Mouse (Mus musculus) stomach, embryonic 14.5 days (tissue): ENCODE results near the gene Gm29797. TPM values are rescaled to one million over a fixed set of nuclear protein-coding genes. Genes with fewer than 3 reads are reported as not detected.

ENCODE experiments used
- ATAC-seq: fragments of 200-750 bp; cut with Nextera tagmentation; 2 replicates; pipeline ENCODE4 v1.8.0; 2017; ENCODE audit warnings: low read depth, moderate TSS enrichment; ENCODE audit not compliant: insufficient number of reproducible peaks, insufficient read depth, low FRiP score
- H3K27ac ChIP-seq: fragments of 300-500 bp; sonication (generic); 2 replicates; pipeline ENCODE4 v1.5.1; 2014; ENCODE audit warnings: mild to moderate bottlenecking, low read length, moderate library complexity, mixed read lengths
- H3K27me3 ChIP-seq: fragments of 300-500 bp; sonication (generic); 2 replicates; pipeline ENCODE4 v1.6.1; 2014; ENCODE audit warnings: low read length, control low read depth, mixed read lengths; ENCODE audit not compliant: control insufficient read depth, insufficient read depth
- H3K36me3 ChIP-seq: fragments of 300-500 bp; sonication (generic); 2 replicates; pipeline ENCODE4 v1.6.1; 2014; ENCODE audit warnings: mild to moderate bottlenecking, control low read depth, low read length, moderate library complexity, mixed read lengths; ENCODE audit not compliant: control insufficient read depth, insufficient read depth
- H3K4me1 ChIP-seq: fragments of 300-500 bp; sonication (generic); 2 replicates; pipeline ENCODE4 v1.6.1; 2014; ENCODE audit warnings: low read length, control low read depth, mixed read lengths; ENCODE audit not compliant: control insufficient read depth, insufficient read depth
- H3K4me2 ChIP-seq: fragments of 300-500 bp; sonication (generic); replicated peaks from 2 replicates; pipeline ENCODE4 v1.6.1; 2014; ENCODE audit warnings: low read depth, low read length, control low read depth
- H3K4me3 ChIP-seq: fragments of 300-500 bp; sonication (generic); 2 replicates; pipeline ENCODE4 v1.5.1; 2014; ENCODE audit warnings: low read depth, low read length, control low read depth
- H3K9ac ChIP-seq: fragments of 300-500 bp; sonication (generic); replicated peaks from 2 replicates; pipeline ENCODE4 v1.6.1; 2014; ENCODE audit warnings: low read depth, mild to moderate bottlenecking, control low read depth, low read length, moderate library complexity, mixed read lengths
- H3K9me3 ChIP-seq: fragments of 300-500 bp; sonication (generic); 2 replicates; pipeline ENCODE4 v1.6.1; 2016; ENCODE audit warnings: low read depth, low read length, control low read depth; ENCODE audit not compliant: control insufficient read depth
- WGBS: fragments of 180-500 bp; shearing (Covaris S2); extraction: QIAGEN DNeasy Blood & Tissue Kit; methylation state at CpG from one replicate; pipeline ENCODE4 v1.1.7; 2014; 5-methylcytosine and 5-hydroxymethylcytosine counted together
- polyA plus RNA-seq: library from polyadenylated mRNA; unstranded; fragments of >200 nt; fragmentation: Nextera tagmentation; extraction: Ambion mirVana; gene quantifications from 2 replicates; pipeline ENCODE4 v1.2.1, GENCODE M21; 2014

Gene Gm29797
- not detected in 2 replicates for polyA plus RNA-seq

DNA sequence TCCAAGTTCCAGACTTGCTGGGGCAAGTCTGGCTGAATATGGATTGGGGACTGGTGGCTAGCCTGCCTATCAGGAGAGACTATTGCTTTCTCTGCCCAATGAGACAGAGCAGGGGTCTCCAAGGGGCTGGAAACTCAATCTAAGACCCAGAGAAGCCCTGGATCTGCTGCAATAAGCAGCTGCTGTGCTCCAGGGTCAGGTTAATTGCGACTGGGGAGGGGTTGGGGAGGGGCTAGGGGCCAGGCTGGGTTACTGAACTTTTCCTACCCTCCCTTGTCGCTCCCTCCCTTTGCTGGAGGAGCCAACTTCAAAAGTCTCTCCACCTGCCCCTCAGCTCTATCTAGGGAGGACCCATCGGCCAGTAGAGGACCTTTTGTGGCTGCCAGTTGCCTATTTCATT, at the start of gene Gm29797:
TSS of gene Gm29797 (plus strand) at position 301 of the 400 bp plus-strand sequence.
- Histone ChIP-seq H3K4me3 (no peak within 1 kb of the TSS), H3K9me3 (no peaks in the 10 kb centered on the region), H3K4me1 (0 out of 2 replicates have a peak, but pooled peaks cover 5% of the 10 kb centered on the region), H3K36me3 (peaks cover 31% of the 10 kb centered on the region), H3K27ac (no peak within 1 kb of the TSS), H3K4me2 (no peak within 1 kb of the TSS), H3K27me3 (no peaks in the 10 kb centered on the region), H3K9ac (no peak within 1 kb of the TSS)
- 61% methylated on average over 3 of the region's 3 CpGs for WGBS
- ATAC-seq = no peak

DNA sequence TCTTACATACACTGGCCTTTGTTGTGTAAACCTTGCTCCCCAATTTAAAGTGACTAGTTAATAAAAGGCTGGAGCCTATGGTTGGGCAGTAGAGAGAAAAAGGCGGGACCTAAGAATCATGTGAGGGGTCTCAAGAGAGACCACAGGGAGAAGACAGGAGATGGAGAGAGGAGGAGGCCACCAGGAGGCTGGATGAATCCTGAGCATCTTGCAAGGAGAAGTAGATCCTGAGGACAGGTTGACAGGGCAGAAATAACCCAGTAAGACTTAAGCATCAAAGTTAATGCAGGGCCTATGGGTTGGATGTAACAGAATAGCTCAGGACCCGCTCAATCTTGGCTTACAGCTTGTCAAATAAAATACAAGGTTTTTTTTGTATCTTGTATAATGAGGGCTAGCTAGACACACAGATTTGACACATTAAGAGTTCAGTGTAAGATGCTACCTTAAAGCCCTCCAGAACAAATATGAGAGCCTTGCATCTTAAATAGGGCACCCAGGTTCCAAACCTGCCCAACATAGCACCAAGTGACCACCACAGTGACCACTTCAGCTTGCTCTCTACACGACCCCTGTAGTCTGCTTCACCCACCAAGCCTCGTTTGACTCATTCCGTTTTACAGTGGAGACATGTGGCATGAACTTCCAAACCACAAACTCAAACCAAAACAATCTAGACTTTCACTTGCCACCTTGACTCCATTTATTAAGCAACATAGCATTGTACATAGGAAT, 37.9 kb upstream of the Gm29797 start:
- H3K9ac ChIP-seq = no peak overlapping the region
- no peaks in the 10 kb centered on the region for H3K27me3 ChIP-seq
- no peaks in the 10 kb centered on the region for H3K4me1 ChIP-seq
- no peaks in the 10 kb centered on the region for H3K9me3 ChIP-seq
- 87% methylated on average over 5 of the region's 5 CpGs for WGBS
- H3K36me3 ChIP-seq = peaks cover 34% of the 10 kb centered on the region
- ATAC-seq = no peak
- no peak overlapping the region for H3K27ac ChIP-seq
- H3K4me3 ChIP-seq = no peak overlapping the region
- no peak overlapping the region for H3K4me2 ChIP-seq

DNA sequence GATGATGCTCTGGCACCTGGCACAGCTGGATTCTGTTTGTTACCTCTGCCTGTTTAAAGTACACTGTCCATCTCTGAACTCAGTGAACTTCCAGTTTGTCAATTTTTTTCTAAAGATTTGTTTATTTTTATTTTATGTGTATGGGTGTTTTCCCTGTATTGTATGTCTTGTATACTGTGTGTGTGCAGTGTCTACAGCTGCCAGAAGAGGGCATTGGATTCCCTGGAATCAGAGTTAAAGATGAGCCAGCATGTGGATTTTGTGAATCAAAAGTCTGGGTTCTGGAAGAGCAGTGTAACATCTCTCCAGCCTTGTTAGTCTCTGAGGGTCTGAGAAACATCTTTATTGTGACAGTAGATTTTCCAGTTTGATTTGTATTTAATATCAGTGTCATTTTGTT, 33.4 kb upstream of the Gm29797 start:
- no peak for ATAC-seq
- Histone ChIP-seq H3K9ac (no peak overlapping the region), H3K4me3 (no peak overlapping the region), H3K27me3 (no peaks in the 10 kb centered on the region), H3K9me3 (no peaks in the 10 kb centered on the region), H3K36me3 (peaks cover 30% of the 10 kb centered on the region), H3K4me2 (no peak overlapping the region), H3K27ac (no peak overlapping the region), H3K4me1 (no peaks in the 10 kb centered on the region)

DNA sequence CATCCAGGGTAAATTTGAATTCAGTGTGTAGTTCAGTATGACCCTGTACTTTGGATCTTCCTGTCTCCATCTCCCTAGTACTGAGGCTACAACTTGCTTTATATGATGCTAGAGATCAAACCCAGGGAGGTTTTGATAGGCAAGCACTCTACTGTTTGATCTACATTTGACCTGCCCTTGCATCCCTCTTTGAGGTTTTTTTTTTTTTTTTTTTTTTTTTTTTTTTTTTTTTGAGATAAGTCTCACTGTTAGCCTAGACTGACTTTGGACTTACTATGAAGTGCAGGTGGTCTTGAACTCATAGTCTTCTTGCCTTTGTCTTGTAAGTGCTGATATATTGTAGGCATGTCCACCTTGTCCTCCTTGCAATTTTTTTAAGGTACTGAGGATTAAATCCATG, 28.4 kb upstream of the Gm29797 start:
- H3K36me3 ChIP-seq = peaks cover 25% of the 10 kb centered on the region
- no peak overlapping the region for H3K9ac ChIP-seq
- H3K4me3 ChIP-seq = no peak overlapping the region
- no peaks in the 10 kb centered on the region for H3K9me3 ChIP-seq
- no peak overlapping the region for H3K4me2 ChIP-seq
- ATAC-seq = no peak
- H3K4me1 ChIP-seq = no peaks in the 10 kb centered on the region
- H3K27ac ChIP-seq = no peak overlapping the region
- H3K27me3 ChIP-seq = no peaks in the 10 kb centered on the region

DNA sequence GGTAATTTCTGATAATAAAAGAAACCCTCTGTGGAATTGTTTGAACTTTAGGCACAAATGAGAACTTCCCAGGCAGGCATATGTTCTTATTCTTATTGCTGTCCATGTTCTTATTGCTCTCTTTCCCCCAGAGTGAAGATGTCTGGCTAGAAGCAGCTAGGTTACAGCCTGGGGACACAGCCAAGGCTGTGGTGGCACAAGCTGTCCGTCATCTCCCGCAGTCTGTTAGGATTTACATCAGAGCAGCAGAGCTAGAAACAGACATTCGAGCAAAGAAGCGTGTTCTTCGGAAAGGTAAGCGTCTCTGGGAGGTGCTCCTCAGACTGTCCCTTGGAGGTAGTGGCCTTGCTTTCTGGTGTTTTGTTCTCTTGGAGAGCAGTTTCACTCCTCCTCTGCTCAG, 24.2 kb upstream of the Gm29797 start:
- peaks cover 46% of the 10 kb centered on the region for H3K36me3 ChIP-seq
- H3K9ac ChIP-seq = no peak overlapping the region
- H3K4me1 ChIP-seq = no peaks in the 10 kb centered on the region
- H3K4me3 ChIP-seq = no peak overlapping the region
- 93% methylated on average over 6 of the region's 6 CpGs for WGBS
- no peak overlapping the region for H3K4me2 ChIP-seq
- H3K27me3 ChIP-seq = no peaks in the 10 kb centered on the region
- H3K9me3 ChIP-seq = no peaks in the 10 kb centered on the region
- no peak for ATAC-seq
- no peak overlapping the region for H3K27ac ChIP-seq

DNA sequence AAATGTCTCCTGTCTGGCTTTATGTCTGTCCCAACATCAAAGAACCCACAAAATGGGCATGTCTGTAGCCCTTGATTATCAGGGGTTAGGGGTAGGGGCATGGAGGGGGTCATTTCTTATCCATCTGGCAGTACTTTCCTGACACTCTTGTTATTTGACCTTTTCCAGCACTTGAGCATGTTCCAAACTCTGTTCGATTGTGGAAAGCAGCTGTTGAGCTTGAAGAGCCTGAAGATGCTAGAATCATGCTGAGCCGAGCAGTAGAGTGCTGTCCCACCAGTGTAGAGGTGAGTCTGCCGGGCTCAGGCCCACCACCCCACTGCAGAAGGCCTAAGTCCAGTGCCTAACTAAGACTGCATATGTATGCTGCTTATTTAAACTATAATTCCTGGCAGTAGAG, 21.0 kb upstream of the Gm29797 start:
- Histone ChIP-seq H3K9me3 (no peaks in the 10 kb centered on the region), H3K36me3 (peaks cover 50% of the 10 kb centered on the region), H3K27me3 (no peaks in the 10 kb centered on the region), H3K27ac (no peak overlapping the region), H3K4me1 (no peaks in the 10 kb centered on the region), H3K4me2 (no peak overlapping the region), H3K4me3 (no peak overlapping the region), H3K9ac (no peak overlapping the region)
- 83% methylated on average over 3 of the region's 3 CpGs for WGBS
- no peak for ATAC-seq

DNA sequence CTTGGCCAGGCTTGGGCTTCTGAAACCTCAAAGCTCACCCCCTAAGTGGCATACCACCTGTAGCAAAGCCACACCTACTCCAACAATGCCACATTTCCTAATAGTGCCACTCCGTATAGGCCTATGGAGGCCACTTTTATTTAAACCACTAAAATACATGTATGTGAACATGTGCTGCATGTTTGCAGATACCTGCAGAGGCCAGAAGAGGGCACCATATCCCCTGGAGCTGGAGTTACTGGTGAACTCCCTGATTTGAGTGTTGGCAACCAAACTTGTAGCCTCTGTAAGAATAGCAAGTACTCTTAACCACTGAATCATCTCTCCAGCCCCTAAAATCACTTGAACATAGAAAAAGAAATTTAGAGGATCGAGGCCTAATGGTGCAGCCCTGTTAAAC, 12.5 kb upstream of the Gm29797 start:
- no peak overlapping the region for H3K4me2 ChIP-seq
- H3K27me3 ChIP-seq = no peaks in the 10 kb centered on the region
- no peak overlapping the region for H3K9ac ChIP-seq
- no peak overlapping the region for H3K27ac ChIP-seq
- H3K4me3 ChIP-seq = no peak overlapping the region
- peaks cover 55% of the 10 kb centered on the region for H3K36me3 ChIP-seq
- H3K4me1 ChIP-seq = no peaks in the 10 kb centered on the region
- no peak for ATAC-seq
- 90% methylated on average over 2 of the region's 2 CpGs for WGBS
- H3K9me3 ChIP-seq = no peaks in the 10 kb centered on the region

DNA sequence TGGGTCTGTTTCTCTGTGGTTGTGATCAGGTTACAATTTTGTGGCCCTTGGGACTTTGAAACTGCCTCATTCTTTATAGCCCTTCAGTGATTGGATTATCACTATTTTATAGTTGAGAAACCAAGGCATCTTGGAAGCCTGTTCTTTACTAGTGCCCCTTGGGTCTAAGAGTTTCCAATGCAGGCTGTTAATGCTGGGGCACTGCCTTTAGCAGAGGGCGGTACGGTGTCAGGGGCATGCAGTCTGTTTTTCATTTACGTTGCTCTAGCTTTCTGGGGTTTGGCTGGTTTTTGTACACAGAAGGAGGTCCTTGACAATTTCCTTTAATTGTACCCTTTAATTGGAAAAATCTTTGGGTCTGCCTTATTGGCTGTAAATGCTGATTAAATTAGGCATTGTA, 11.2 kb upstream of the Gm29797 start:
- Histone ChIP-seq H3K9ac (no peak overlapping the region), H3K9me3 (no peaks in the 10 kb centered on the region), H3K36me3 (peaks cover 63% of the 10 kb centered on the region), H3K4me3 (no peak overlapping the region), H3K4me1 (no peaks in the 10 kb centered on the region), H3K27ac (no peak overlapping the region), H3K27me3 (no peaks in the 10 kb centered on the region), H3K4me2 (no peak overlapping the region)
- 92% methylated on average over 3 of the region's 3 CpGs for WGBS
- no peak for ATAC-seq
